Mouse (Mus musculus): Measurements from ENCODE around the gene Celf5. TPM values are rescaled to one million over a fixed set of nuclear protein-coding genes. Genes with fewer than 3 reads are reported as not detected.

Celf5 gene
- polyA plus RNA-seq, 1 experiment, result 3.3 TPM

DNA sequence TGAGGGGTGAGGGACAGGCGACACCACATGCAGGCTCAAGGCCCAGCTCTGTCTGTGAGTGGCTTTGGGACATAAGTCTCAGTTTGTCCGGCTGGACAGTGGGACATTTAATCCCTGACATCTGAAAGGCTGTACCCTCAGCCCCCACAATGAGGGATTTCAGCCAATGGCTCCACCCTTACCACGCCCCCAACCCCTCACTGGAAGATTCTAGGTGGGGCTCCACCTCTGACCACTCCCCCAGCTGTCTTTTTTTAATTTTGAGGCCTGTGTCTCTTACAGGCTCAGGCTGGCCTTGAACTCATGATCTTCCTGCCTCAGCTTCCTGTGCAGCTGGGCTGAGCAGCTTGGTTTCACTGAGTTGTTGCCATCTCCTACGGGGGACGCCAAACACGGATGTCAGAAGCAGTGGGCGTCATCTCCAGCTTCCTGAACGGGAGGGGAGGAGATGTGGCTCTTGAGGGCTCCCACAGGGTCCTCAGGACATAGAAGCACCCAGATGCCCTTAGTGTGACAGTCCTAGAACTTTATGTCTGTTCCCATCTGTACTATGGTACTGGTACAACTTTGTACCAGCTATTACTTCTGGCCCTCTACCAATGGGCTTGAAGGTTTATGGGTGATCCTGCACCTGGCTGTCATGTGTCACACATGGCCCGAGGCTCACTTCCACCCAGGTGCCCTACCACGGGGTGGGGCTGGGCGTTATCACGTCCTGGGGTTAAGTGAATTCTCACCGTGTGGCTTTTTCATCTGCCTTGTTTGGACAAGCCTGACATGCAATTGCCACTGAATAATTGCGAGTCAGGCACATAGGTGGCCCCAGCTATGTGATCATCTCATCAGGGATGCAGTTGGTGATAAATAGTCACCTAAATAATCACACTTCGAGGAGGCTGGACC, 47.9 kb downstream of the Celf5 start:
- Histone ChIP-seq H3K4me1 (ENCODE audit: control insufficient read depth, insufficient read depth, insufficient read length, low read length) (peaks cover 32% of the 10 kb centered on the region), H3K27me3 (ENCODE audit: control insufficient read depth, insufficient read depth, low read length) (no peaks in the 10 kb centered on the region), H3K27ac (ENCODE audit: insufficient read depth, low read depth, low read length) (peak overlapping the region; percentile 41), H3K4me3 (ENCODE audit: low read depth, low read length) (no peak overlapping the region), H3K36me3 (ENCODE audit: control insufficient read depth, insufficient read depth, low read length) (no peaks in the 10 kb centered on the region)
- 21% methylated on average over 15 of the region's 15 CpGs for WGBS
- TF ChIP-seq POLR2A (IDR thresholded peaks at IDR 0.05; ENCODE audit: low read depth, low read length) (no peak), CTCF (IDR thresholded peaks at IDR 0.05; ENCODE audit: extremely low read depth, insufficient read length, insufficient replicate concordance, low read depth, low read length) (no peak)

- 48% methylated on average over 26 of the region's 26 CpGs for whole genome bisulfite sequencing
- Histone ChIP-seq H3K27me3 (ENCODE audit: control insufficient read depth, insufficient read depth, low read length) (no peaks in the 10 kb centered on the region), H3K4me3 (ENCODE audit: low read depth, low read length) (peak overlapping the region; percentile 32), H3K27ac (ENCODE audit: insufficient read depth, low read depth, low read length) (peak overlapping the region; percentile 17; the same call in 1 of the 2 replicates), H3K4me1 (ENCODE audit: control insufficient read depth, insufficient read depth, insufficient read length, low read length) (peaks cover 35% of the 10 kb centered on the region), H3K36me3 (ENCODE audit: control insufficient read depth, insufficient read depth, low read length) (no peaks in the 10 kb centered on the region)
- TF ChIP-seq POLR2A (IDR thresholded peaks at IDR 0.05; ENCODE audit: low read depth, low read length) (no peak), CTCF (IDR thresholded peaks at IDR 0.05; ENCODE audit: extremely low read depth, insufficient read length, insufficient replicate concordance, low read depth, low read length) (no peak)
These were observed 48.8 kb downstream of the Celf5 start for GRCm38 (mm10) chr10:81433541-81434289.

DNA sequence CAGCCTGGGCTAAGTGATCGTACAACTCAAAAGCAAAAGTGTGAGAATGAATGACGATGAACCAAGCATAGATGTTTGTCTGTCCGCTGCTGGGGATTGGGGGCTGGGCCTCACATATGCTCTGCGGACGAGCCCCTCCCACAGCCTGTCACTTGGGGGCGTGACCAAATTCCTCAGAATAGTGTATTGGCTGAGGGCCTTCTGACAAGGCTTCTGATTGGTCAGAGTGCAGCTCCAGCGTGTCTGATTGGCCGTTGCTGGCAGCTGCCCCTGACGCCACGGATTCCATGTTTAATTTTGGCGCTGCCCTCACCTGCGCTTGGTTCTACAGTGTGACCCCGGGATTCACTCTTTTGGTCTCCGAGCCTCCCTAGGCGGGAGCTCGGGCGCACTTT, 49.6 kb downstream of the Celf5 start:
- WGBS, result under 1% methylated on average over 17 of the region's 17 CpGs
- TF ChIP-seq POLR2A (IDR thresholded peaks at IDR 0.05; ENCODE audit: low read depth, low read length) (no peak), CTCF (IDR thresholded peaks at IDR 0.05; ENCODE audit: extremely low read depth, insufficient read length, insufficient replicate concordance, low read depth, low read length) (no peak)
- Histone ChIP-seq H3K4me3 (ENCODE audit: low read depth, low read length) (peak overlapping the region; percentile 52), H3K36me3 (ENCODE audit: control insufficient read depth, insufficient read depth, low read length) (no peaks in the 10 kb centered on the region), H3K27ac (ENCODE audit: insufficient read depth, low read depth, low read length) (peak overlapping the region; percentile 17; the same call in 1 of the 2 replicates), H3K27me3 (ENCODE audit: control insufficient read depth, insufficient read depth, low read length) (no peaks in the 10 kb centered on the region), H3K4me1 (ENCODE audit: control insufficient read depth, insufficient read depth, insufficient read length, low read length) (peaks cover 35% of the 10 kb centered on the region)

GRCm38 (mm10) chr10:81432169-81432867, 50.2 kb downstream of the Celf5 start:
- peak overlapping the region; percentile 25 for H3K4me3 ChIP-seq (ENCODE audit: low read depth, low read length)
- TF ChIP-seq POLR2A (IDR thresholded peaks at IDR 0.05; ENCODE audit: low read depth, low read length), result no peak
- H3K27ac ChIP-seq (ENCODE audit: insufficient read depth, low read depth, low read length), result no peak overlapping the region
- no peaks in the 10 kb centered on the region for H3K27me3 ChIP-seq (ENCODE audit: control insufficient read depth, insufficient read depth, low read length)
- peaks cover 36% of the 10 kb centered on the region for H3K4me1 ChIP-seq (ENCODE audit: control insufficient read depth, insufficient read depth, insufficient read length, low read length)
- H3K36me3 ChIP-seq (ENCODE audit: control insufficient read depth, insufficient read depth, low read length), result no peaks in the 10 kb centered on the region
- 50% methylated on average over 21 of the region's 21 CpGs for WGBS

DNA sequence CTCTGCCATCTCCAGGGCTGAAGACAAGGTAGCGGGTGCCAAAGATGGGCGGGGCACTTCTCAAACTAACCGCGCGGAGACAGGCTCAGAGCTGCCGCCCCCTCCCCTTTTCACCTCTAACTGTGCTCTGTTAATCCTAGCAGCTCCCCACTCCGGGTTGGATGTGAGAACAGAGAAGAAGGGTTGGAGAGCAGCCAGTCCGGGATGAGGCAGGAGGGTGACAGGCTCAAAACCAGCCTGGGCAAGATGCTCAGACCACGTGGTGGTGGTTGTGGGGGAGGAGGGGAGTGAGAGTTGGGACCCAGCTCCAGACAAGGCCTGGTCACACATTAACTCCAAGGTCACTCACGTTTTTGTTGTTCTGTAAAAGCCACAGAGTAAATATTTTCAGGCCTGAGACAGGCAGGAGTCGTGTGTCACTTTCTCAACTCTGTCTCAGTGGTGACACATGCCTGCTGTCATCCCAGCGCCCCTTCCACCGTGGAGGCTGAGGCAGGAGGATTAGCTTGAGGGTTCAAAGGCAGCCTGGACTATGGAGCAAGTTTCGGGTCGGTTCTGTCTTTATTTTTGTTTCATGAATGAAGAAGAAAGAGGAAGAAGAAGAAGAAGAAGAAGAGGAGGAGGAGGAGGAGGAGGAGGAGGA, 50.9 kb downstream of the Celf5 start:
- TF ChIP-seq CTCF (IDR thresholded peaks at IDR 0.05; ENCODE audit: extremely low read depth, insufficient read length, insufficient replicate concordance, low read depth, low read length), result no peak
- no peak for TF ChIP-seq POLR2A (IDR thresholded peaks at IDR 0.05; ENCODE audit: low read depth, low read length)
- Histone ChIP-seq H3K27me3 (ENCODE audit: control insufficient read depth, insufficient read depth, low read length) (no peaks in the 10 kb centered on the region), H3K4me3 (ENCODE audit: low read depth, low read length) (peak overlapping the region; percentile 82; the same call in 1 of the 2 replicates), H3K36me3 (ENCODE audit: control insufficient read depth, insufficient read depth, low read length) (no peaks in the 10 kb centered on the region), H3K27ac (ENCODE audit: insufficient read depth, low read depth, low read length) (no peak overlapping the region), H3K4me1 (ENCODE audit: control insufficient read depth, insufficient read depth, insufficient read length, low read length) (peaks cover 38% of the 10 kb centered on the region)
- WGBS, result 16% methylated on average over 15 of the region's 15 CpGs

DNA sequence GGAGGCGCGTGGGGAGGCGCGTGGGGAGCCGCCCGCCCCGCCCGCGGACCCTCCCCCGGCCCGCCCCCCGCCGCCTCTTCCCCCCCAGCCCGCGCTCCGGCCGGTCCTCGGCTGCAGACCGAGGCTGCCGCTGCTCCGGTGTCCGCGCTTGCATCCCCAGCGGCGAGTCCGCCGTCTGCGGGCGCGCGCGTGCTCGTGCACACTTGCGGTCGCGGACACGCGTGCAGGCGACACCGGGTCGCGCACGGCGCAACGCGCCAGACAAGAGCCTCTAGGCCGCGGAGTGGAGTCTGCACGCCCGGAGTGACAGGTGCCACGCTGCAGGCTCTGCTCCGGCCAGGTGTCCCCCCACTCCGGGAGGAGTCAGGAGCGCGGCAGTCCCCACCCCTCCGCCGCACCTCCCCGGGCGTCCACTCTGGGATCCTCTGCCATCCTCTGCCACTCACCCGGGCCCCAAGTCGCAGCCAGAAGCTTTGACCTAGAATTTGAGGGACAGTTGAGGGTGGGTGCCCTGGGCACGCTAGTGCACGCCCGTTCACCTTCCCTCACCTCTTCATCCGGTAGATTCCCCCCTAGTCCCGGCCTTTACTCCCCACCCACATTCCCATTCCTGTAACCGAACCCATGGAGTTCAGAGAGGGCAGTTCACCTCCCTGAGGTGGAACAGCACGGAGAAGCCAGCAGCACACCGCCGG, 51.5 kb downstream of the Celf5 start:
- Histone ChIP-seq H3K36me3 (ENCODE audit: control insufficient read depth, insufficient read depth, low read length) (no peaks in the 10 kb centered on the region), H3K4me1 (ENCODE audit: control insufficient read depth, insufficient read depth, insufficient read length, low read length) (peaks cover 39% of the 10 kb centered on the region), H3K27me3 (ENCODE audit: control insufficient read depth, insufficient read depth, low read length) (no peaks in the 10 kb centered on the region), H3K27ac (ENCODE audit: insufficient read depth, low read depth, low read length) (0 out of 2 replicates have a peak overlapping the region, but pooled peaks have one; percentile 33), H3K4me3 (ENCODE audit: low read depth, low read length) (peak overlapping the region; percentile 82)
- 2% methylated on average over 53 of the region's 70 CpGs for WGBS
- no peak for TF ChIP-seq CTCF (IDR thresholded peaks at IDR 0.05; ENCODE audit: extremely low read depth, insufficient read length, insufficient replicate concordance, low read depth, low read length)
- peak; percentile 10; the same call in 1 of the 2 replicates for TF ChIP-seq POLR2A (IDR thresholded peaks at IDR 0.05; ENCODE audit: low read depth, low read length)

All from small intestine, adult 2 months (tissue).